Mouse (Mus musculus): ENCODE measurements around the gene Rnase12.

DNA sequence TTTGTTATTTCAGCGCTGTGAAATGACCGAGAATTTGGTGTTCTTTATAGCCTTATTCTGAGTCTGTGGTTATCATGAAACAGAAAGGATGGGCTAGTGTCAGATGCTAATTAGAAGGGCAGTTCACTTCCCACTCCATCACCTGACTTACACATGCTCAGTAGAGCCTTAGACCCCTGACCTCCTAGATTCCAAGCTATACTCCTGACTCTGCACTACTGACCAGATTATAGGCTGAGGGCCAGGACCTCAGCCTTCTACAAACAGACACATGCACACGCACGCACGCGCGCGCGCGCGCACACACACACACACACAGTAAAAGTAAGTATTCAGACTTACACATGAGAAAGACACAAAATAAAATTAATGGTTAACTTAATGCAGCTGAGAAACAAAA, 41.5 kb upstream of the Rnase12 start:
- TF ChIP-seq CTCF (IDR thresholded peaks at IDR 0.05; ENCODE audit: control insufficient read depth, insufficient read depth, insufficient replicate concordance, low read depth, low read length) (no peak), POLR2A (IDR thresholded peaks at IDR 0.05; ENCODE audit: control insufficient read depth, low read depth, low read length) (no peak)
